Mouse (Mus musculus): Measurements from ENCODE around the gene Magee1. TPM values are rescaled to one million over a fixed set of nuclear protein-coding genes. Genes with fewer than 3 reads are reported as not detected.

Magee1 gene
- 3.1 and 8.3 TPM in 2 replicates for polyA plus RNA-seq (2012; ENCODE audit: low replicate concordance)

DNA sequence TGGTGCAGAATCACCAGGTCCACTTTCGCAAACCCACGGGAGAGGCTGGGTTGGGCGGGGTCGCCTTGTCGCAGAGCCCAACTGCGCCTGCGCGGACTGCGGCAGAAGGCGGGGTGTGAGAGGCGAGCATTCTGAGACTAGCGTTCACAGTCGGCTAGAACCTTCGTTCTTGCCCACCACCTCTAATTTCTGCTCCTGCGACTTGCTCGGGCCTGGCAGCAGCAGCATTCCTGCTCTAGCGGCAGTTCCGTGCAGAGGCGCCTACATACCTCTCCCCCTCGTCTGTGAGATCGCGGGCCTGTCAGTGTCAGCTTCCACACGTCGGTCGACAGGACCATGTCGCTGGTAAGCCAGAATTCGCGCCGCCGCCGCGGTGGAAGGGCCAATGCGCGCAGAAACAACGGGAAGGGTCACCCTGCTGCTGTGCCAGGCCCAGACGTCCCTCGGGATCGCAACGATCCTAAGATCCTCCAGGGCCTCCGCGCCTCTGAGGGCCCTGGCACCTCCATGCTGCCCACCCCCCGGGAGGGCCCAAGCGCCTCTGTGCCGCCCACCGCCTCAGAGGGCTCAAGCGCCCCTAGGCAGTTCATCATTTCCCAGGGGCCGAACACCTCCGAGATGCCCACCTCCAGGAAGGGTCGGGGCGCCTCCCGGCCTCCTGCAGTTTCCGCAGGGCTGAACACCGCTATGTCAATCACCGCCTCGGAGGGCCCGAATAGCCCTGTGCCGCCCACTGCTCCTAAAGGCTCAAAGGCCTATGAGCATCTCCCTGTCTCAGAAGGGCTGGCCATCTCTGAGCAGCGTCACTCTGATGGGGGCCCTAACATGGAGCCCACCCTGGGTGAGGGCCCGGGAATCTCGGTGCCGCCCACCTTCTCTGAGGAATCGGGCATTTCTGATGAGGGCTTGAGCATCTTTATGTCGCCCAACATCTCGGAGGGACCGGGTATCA lies at the start of gene Magee1:
Gene Magee1 (plus strand): TSS at position 104 of the 952 bp plus-strand sequence.

DNA sequence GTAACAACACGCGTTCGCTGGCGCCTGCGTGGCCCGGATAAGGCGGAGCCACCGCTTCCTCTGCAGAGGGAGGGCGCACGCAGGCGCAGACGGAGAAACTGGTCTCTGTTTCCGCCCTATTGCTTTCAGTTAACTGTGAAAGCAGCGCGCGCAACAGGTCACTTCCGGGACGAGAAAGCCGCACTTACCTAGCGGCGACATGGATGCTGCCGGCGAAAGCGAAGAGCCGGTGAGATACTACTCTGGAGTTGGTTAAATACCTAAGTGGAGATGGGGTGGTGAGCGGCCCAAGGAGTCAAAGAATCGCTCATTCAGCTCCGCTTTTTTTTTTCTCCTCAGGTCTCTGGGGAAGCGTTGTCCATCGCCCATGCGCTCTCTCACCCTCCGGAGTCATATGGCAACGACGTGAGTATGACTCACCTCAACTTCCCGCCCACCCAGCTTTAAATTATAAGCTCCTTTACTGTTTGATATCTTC lies 40.5 kb upstream of the Magee1 start, which contains the start of gene Pbdc1:
Gene Pbdc1 (plus strand): TSS at position 142 of the 478 bp plus-strand sequence.

Other genes with a start within 250 kb of the Magee1 start
- gene Pbdc1, start 40.6 kb upstream of the Magee1 start, polyA plus RNA-seq (2012; ENCODE audit: low replicate concordance), result 2.2 and 17.0 TPM in 2 replicates

All from hematopoietic multipotent progenitor cell, adult 10-12 weeks (in vitro differentiated cells).